Mouse (Mus musculus) lung, embryonic 14.5 days (tissue): ENCODE data around the gene Rpf2. TPM values are rescaled to one million over a fixed set of nuclear protein-coding genes. Genes with fewer than 3 reads are reported as not detected.
A peak's percentile ranks its signal among the peaks of the same experiment; 100 is the strongest.

Experiments
- ATAC-seq: fragments of 200-750 bp; cut with Nextera tagmentation; 2 replicates; pipeline ENCODE4 v1.8.0; 2017; ENCODE audit warnings: mild to moderate bottlenecking, moderate TSS enrichment, moderate library complexity; ENCODE audit not compliant: insufficient read depth
- DNase-seq: peaks from one replicate; pipeline ENCODE4 v3.0.0-alpha.2; 2015
- H3K27ac ChIP-seq: fragments of 300-500 bp; sonication (generic); 2 replicates; pipeline ENCODE4 v1.5.1; 2014; ENCODE audit warnings: low read depth, mild to moderate bottlenecking, moderate library complexity
- H3K27me3 ChIP-seq: fragments of 300-500 bp; sonication (generic); 2 replicates; pipeline ENCODE4 v1.6.1; 2014; ENCODE audit warnings: low read length, control low read depth; ENCODE audit not compliant: insufficient read depth
- H3K36me3 ChIP-seq: fragments of 300-500 bp; sonication (generic); 2 replicates; pipeline ENCODE4 v1.6.1; 2014; ENCODE audit warnings: control low read depth; ENCODE audit not compliant: insufficient read depth
- H3K4me1 ChIP-seq: fragments of 300-500 bp; sonication (generic); 2 replicates; pipeline ENCODE4 v1.6.1; 2014; ENCODE audit warnings: antibody characterized with exemption, control low read depth; ENCODE audit not compliant: insufficient read depth
- H3K4me2 ChIP-seq: fragments of 300-500 bp; sonication (generic); 2 replicates; pipeline ENCODE4 v1.6.1; 2014; ENCODE audit warnings: mild to moderate bottlenecking
- H3K4me3 ChIP-seq: fragments of 300-500 bp; sonication (generic); 2 replicates; pipeline ENCODE4 v1.5.1; 2014; ENCODE audit warnings: low read depth, low read length
- H3K9ac ChIP-seq: fragments of 300-500 bp; sonication (generic); 2 replicates; pipeline ENCODE4 v1.6.1; 2014
- H3K9me3 ChIP-seq: fragments of 300-500 bp; sonication (generic); 2 replicates; pipeline ENCODE4 v1.6.1; 2016; ENCODE audit warnings: low read depth, low read length, control low read depth
- CTCF ChIP-seq: IDR thresholded peaks from 2 replicates; pipeline ENCODE4 v1.5.1; 2016; ENCODE audit warnings: antibody characterized with exemption, low read depth
- WGBS: fragments of 180-500 bp; shearing (Covaris S2); extraction: QIAGEN DNeasy Blood & Tissue Kit; methylation state at CpG from one replicate; pipeline ENCODE4 v1.1.7; 2014; 5-methylcytosine and 5-hydroxymethylcytosine counted together
- polyA plus RNA-seq: library from polyadenylated mRNA; unstranded; fragments of >200 nt; fragmentation: Nextera tagmentation; extraction: Ambion mirVana; gene quantifications from 2 replicates; pipeline ENCODE4 v1.2.1, GENCODE M21; 2014

The Rpf2 gene
- polyA plus RNA-seq, 1 experiment from 2014 or later: 72.7 TPM

GRCm38 (mm10) chr10:40260305-40260704 lies 13.5 kb upstream of the Rpf2 start:
- Histone ChIP-seq H3K4me2 (no peak overlapping the region), H3K9ac (no peak overlapping the region), H3K9me3 (no peaks in the 10 kb centered on the region), H3K27me3 (no peaks in the 10 kb centered on the region), H3K27ac (no peak overlapping the region), H3K36me3 (no peaks in the 10 kb centered on the region), H3K4me3 (no peak overlapping the region), H3K4me1 (no peaks in the 10 kb centered on the region)
- TF ChIP-seq CTCF: no peak
- 46% methylated on average over 5 of the region's 5 CpGs for WGBS
- DNase-seq: no peak
- no peak for ATAC-seq

- Histone ChIP-seq H3K27me3 (no peaks in the 10 kb centered on the region), H3K4me3 (no peak overlapping the region), H3K9ac (no peak overlapping the region), H3K4me1 (no peaks in the 10 kb centered on the region), H3K27ac (peak overlapping the region; percentile 98; the same call in 1 of the 2 replicates), H3K4me2 (no peak overlapping the region), H3K36me3 (no peaks in the 10 kb centered on the region), H3K9me3 (no peaks in the 10 kb centered on the region)
- ATAC-seq (no peak), DNase-seq (peak; percentile 19)
- WGBS: 12% methylated on average over 8 of the region's 8 CpGs
- no peak for TF ChIP-seq CTCF
Observed at GRCm38 (mm10) chr10:40259542-40259941, 12.7 kb upstream of the Rpf2 start.

GRCm38 (mm10) chr10:40258976-40259375 lies 12.1 kb upstream of the Rpf2 start:
- peak; percentile 72 for TF ChIP-seq CTCF

GRCm38 (mm10) chr10:40258401-40258966 lies 11.6 kb upstream of the Rpf2 start:
- no peaks in the 10 kb centered on the region for H3K27me3 ChIP-seq
- peak; percentile 96 for DNase-seq
- ATAC-seq: peak; percentile 92
- under 1% methylated on average over 12 of the region's 12 CpGs for WGBS
- H3K4me2 ChIP-seq: peak overlapping the region; percentile 91
- peak overlapping the region; percentile 76; the same call in 1 of the 2 replicates for H3K4me3 ChIP-seq
- peaks cover 10% of the 10 kb centered on the region for H3K36me3 ChIP-seq
- H3K9ac ChIP-seq: peak overlapping the region; percentile 92; the same call in 1 of the 2 replicates
- no peaks in the 10 kb centered on the region for H3K4me1 ChIP-seq
- peak; percentile 60 for TF ChIP-seq CTCF
- no peaks in the 10 kb centered on the region for H3K9me3 ChIP-seq
- H3K27ac ChIP-seq: peak overlapping the region; percentile 98

More at GRCm38 (mm10) chr10:40258976-40259375, 12.1 kb upstream of the Rpf2 start:
- Histone ChIP-seq H3K27me3 (no peaks in the 10 kb centered on the region), H3K9me3 (no peaks in the 10 kb centered on the region), H3K27ac (peak overlapping the region; percentile 98), H3K4me2 (peak overlapping the region; percentile 91), H3K4me3 (no peak overlapping the region), H3K9ac (no peak overlapping the region), H3K4me1 (no peaks in the 10 kb centered on the region), H3K36me3 (0 out of 2 replicates have a peak, but pooled peaks cover 5% of the 10 kb centered on the region)
- WGBS: 4% methylated on average over 5 of the region's 5 CpGs
- DNase-seq: peak; percentile 82
- no peak for ATAC-seq

DNA sequence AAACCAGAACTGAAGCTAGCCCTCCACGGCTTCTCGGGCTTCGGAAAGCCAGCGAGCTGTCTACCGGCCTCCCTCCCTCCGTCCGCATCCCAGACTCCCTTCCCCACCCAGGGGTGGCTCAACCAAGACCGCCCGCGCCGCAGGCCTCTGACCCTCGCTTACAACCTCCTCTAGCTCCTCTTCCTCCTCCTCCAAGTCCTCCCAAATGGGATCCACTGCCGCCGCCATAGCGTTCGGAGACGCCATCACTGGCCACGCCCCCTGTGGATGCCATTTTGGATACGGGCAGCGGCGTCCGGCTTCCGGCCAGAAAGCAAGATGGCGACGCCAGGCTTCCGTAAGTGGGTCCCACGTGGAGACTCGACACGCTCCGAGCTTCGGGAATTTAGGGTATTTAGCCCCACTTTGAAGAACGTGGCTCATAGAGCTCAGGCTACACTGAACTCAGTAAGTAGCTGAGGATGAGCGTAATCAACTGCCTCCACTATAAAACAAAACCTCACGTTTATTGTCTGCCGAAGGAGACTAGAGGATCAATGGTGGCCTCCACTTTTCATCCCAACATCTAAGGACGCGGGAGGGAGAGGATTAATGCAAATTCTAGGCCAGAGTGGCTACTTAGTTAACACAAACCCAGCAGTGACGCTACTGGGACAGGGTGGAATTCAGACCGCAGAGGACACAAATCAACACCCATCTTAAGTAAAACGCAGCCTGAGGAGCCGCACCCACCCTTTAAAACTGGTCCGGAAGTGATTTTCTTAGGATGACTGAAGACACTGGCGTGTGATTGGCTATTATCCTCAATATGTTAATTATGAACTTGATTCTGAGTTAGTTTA lies 10.8 kb upstream of the Rpf2 start, which contains the start of gene Gtf3c6:
TSS of gene Gtf3c6 (minus strand) at position 695 of the 842 bp plus-strand sequence.
- DNase-seq: peak; percentile 98
- peak; percentile 70 for ATAC-seq
- under 1% methylated on average over 43 of the region's 43 CpGs for WGBS
- peak within 1 kb of the TSS; percentile 98 for H3K27ac ChIP-seq
- H3K27me3 ChIP-seq: no peaks in the 10 kb centered on the region
- no peaks in the 10 kb centered on the region for H3K4me1 ChIP-seq
- H3K4me3 ChIP-seq: peak within 1 kb of the TSS; percentile 76
- no peak for TF ChIP-seq CTCF
- H3K4me2 ChIP-seq: peak within 1 kb of the TSS; percentile 91
- peak within 1 kb of the TSS; percentile 92 for H3K9ac ChIP-seq
- no peaks in the 10 kb centered on the region for H3K9me3 ChIP-seq
- H3K36me3 ChIP-seq: peaks cover 16% of the 10 kb centered on the region

DNA sequence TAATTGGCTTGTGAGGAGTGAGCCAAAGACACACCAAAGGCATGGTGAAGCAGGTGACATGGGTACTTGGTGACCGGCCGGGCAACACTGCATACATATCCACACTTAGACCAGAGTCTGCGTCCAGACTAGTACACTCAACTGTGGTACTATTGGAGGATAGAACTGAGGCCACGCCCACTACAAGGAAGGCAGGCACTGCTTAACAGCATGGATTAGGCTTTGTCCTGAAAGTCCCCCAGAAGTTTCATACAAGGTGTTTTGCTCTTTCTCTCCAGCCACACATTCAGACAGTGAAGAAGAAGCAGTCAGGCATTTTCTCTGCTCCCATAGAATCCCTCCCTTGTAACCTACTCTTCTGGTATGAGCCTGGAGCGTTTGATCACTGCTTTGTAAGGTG lies 9.9 kb upstream of the Rpf2 start:
- TF ChIP-seq CTCF: no peak
- peak; percentile 88 for DNase-seq
- H3K9ac ChIP-seq: peak overlapping the region; percentile 92
- WGBS: under 1% methylated on average over 5 of the region's 5 CpGs
- peak; percentile 81 for ATAC-seq
- no peaks in the 10 kb centered on the region for H3K4me1 ChIP-seq
- no peaks in the 10 kb centered on the region for H3K9me3 ChIP-seq
- H3K4me3 ChIP-seq: peak overlapping the region; percentile 76
- H3K4me2 ChIP-seq: peak overlapping the region; percentile 91
- peaks cover 25% of the 10 kb centered on the region for H3K36me3 ChIP-seq
- H3K27me3 ChIP-seq: no peaks in the 10 kb centered on the region
- peak overlapping the region; percentile 98 for H3K27ac ChIP-seq

DNA sequence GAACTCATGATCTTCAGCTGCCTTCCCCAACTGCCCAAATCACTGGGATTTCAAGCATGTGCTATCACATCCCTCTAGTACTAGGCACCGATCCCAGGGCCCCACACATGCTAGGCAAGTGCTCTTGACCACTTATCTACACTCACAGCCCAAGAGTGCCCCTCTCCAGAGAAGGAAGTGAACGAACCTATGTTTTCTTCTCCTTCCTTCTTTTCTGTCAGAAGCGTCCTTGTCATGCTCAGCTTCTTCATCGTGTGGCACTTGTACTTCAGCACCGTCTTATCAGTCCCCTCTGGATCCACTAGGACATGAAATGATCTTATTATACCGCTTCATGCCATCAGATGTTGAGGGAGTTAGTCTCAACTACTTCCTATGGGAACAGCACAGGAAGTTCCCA lies 4.1 kb upstream of the Rpf2 start:
- Histone ChIP-seq H3K36me3 (peaks cover 63% of the 10 kb centered on the region), H3K4me2 (no peak overlapping the region), H3K27ac (no peak overlapping the region), H3K4me1 (no peaks in the 10 kb centered on the region), H3K27me3 (no peaks in the 10 kb centered on the region), H3K9ac (no peak overlapping the region), H3K9me3 (no peaks in the 10 kb centered on the region), H3K4me3 (no peak overlapping the region)
- no peak for DNase-seq
- no peak for ATAC-seq
- TF ChIP-seq CTCF: no peak
- WGBS: 65% methylated on average over 6 of the region's 6 CpGs
